Mouse (Mus musculus) forebrain, embryonic 12.5 days (tissue): ENCODE measurements around the gene Tex2. TPM values are rescaled to one million over a fixed set of nuclear protein-coding genes. Genes with fewer than 3 reads are reported as not detected.

Experiments used
- ATAC-seq: fragments of 200-750 bp; cut with Nextera tagmentation; 2 replicates; pipeline ENCODE4 v1.8.0; 2017; ENCODE audit warnings: moderate TSS enrichment; ENCODE audit not compliant: low FRiP score
- H3K27ac ChIP-seq: fragments of 300-500 bp; sonication (generic); 2 replicates; pipeline ENCODE4 v1.5.1; 2016; ENCODE audit warnings: mild to moderate bottlenecking
- H3K27me3 ChIP-seq: fragments of 300-500 bp; sonication (generic); 2 replicates; pipeline ENCODE4 v1.6.1; 2016; ENCODE audit warnings: mild to moderate bottlenecking
- H3K36me3 ChIP-seq: fragments of 300-500 bp; sonication (generic); replicated peaks from 2 replicates; pipeline ENCODE4 v1.6.1; 2016; ENCODE audit warnings: mild to moderate bottlenecking
- H3K4me1 ChIP-seq: fragments of 300-500 bp; sonication (generic); 2 replicates; pipeline ENCODE4 v1.6.1; 2016
- H3K4me2 ChIP-seq: fragments of 300-500 bp; sonication (generic); 2 replicates; pipeline ENCODE4 v1.6.1; 2016; ENCODE audit warnings: mild to moderate bottlenecking, moderate library complexity
- H3K4me3 ChIP-seq: fragments of 300-500 bp; sonication (generic); replicated peaks from 2 replicates; pipeline ENCODE4 v1.5.1; 2016; ENCODE audit warnings: mild to moderate bottlenecking
- H3K9ac ChIP-seq: fragments of 300-500 bp; sonication (generic); 2 replicates; pipeline ENCODE4 v1.6.1; 2016; ENCODE audit warnings: mild to moderate bottlenecking
- H3K9me3 ChIP-seq: fragments of 300-500 bp; sonication (generic); 2 replicates; pipeline ENCODE4 v1.6.1; 2016
- WGBS: fragments of 180-500 bp; shearing (Covaris S2); methylation state at CpG from one replicate; pipeline ENCODE4 v1.1.7; 2016; 5-methylcytosine and 5-hydroxymethylcytosine counted together
- polyA plus RNA-seq: library from polyadenylated mRNA; unstranded; fragments of >200 nt; fragmentation: Nextera tagmentation; extraction: Ambion mirVana; gene quantifications from 2 replicates; pipeline ENCODE4 v1.2.1, GENCODE M21; 2016

The Tex2 gene
- polyA plus RNA-seq, 1 experiment from 2014 or later: 10.7 TPM

GRCm38 (mm10) chr11:106529113-106529512 is 84.1 kb downstream of the Tex2 start:
- ATAC-seq: no peak
- H3K9ac ChIP-seq: no peak overlapping the region
- no peaks in the 10 kb centered on the region for H3K36me3 ChIP-seq
- H3K27ac ChIP-seq: no peak overlapping the region
- 83% methylated on average over 4 of the region's 4 CpGs for WGBS
- no peaks in the 10 kb centered on the region for H3K9me3 ChIP-seq
- H3K4me1 ChIP-seq: peaks cover 5% of the 10 kb centered on the region; the same call in 1 of the 2 replicates
- no peak overlapping the region for H3K4me3 ChIP-seq
- H3K27me3 ChIP-seq: peaks cover 5% of the 10 kb centered on the region; the same call in 1 of the 2 replicates
- H3K4me2 ChIP-seq: no peak overlapping the region

GRCm38 (mm10) chr11:106527926-106528325 is 85.3 kb downstream of the Tex2 start:
- Histone ChIP-seq H3K9me3 (no peaks in the 10 kb centered on the region), H3K4me1 (peaks cover 5% of the 10 kb centered on the region; the same call in 1 of the 2 replicates), H3K36me3 (no peaks in the 10 kb centered on the region), H3K27ac (no peak overlapping the region), H3K4me2 (no peak overlapping the region), H3K9ac (no peak overlapping the region), H3K4me3 (no peak overlapping the region), H3K27me3 (peaks cover 11% of the 10 kb centered on the region; the same call in 1 of the 2 replicates)
- no peak for ATAC-seq
- WGBS: 38% methylated on average over 1 of the region's 1 CpGs

- no peak overlapping the region for H3K27ac ChIP-seq
- no peaks in the 10 kb centered on the region for H3K9me3 ChIP-seq
- H3K4me3 ChIP-seq: no peak overlapping the region
- peaks cover 10% of the 10 kb centered on the region; the same call in 1 of the 2 replicates for H3K4me1 ChIP-seq
- no peak for ATAC-seq
- peaks cover 11% of the 10 kb centered on the region; the same call in 1 of the 2 replicates for H3K27me3 ChIP-seq
- H3K9ac ChIP-seq: no peak overlapping the region
- no peaks in the 10 kb centered on the region for H3K36me3 ChIP-seq
- 36% methylated on average over 10 of the region's 10 CpGs for WGBS
- H3K4me2 ChIP-seq: no peak overlapping the region
These were observed 85.9 kb downstream of the Tex2 start for GRCm38 (mm10) chr11:106527147-106527821.

- Histone ChIP-seq H3K9me3 (no peaks in the 10 kb centered on the region), H3K4me2 (no peak overlapping the region), H3K27me3 (peaks cover 11% of the 10 kb centered on the region; the same call in 1 of the 2 replicates), H3K27ac (no peak overlapping the region), H3K4me3 (no peak overlapping the region), H3K36me3 (no peaks in the 10 kb centered on the region), H3K9ac (no peak overlapping the region), H3K4me1 (peaks cover 46% of the 10 kb centered on the region)
- WGBS: 41% methylated on average over 3 of the region's 3 CpGs
- no peak for ATAC-seq
These were observed 90.7 kb downstream of the Tex2 start for GRCm38 (mm10) chr11:106522538-106522937.

- H3K4me1 ChIP-seq: peaks cover 41% of the 10 kb centered on the region
- no peaks in the 10 kb centered on the region for H3K36me3 ChIP-seq
- H3K4me2 ChIP-seq: 0 out of 2 replicates have a peak overlapping the region, but pooled peaks have one; percentile 1
- H3K9me3 ChIP-seq: no peaks in the 10 kb centered on the region
- no peak overlapping the region for H3K4me3 ChIP-seq
- no peak overlapping the region for H3K27ac ChIP-seq
- ATAC-seq: no peak
- H3K27me3 ChIP-seq: peaks cover 11% of the 10 kb centered on the region; the same call in 1 of the 2 replicates
- WGBS: 42% methylated on average over 4 of the region's 4 CpGs
- H3K9ac ChIP-seq: no peak overlapping the region
These were observed 91.6 kb downstream of the Tex2 start for GRCm38 (mm10) chr11:106521612-106522011.

- no peaks in the 10 kb centered on the region for H3K9me3 ChIP-seq
- no peak for ATAC-seq
- H3K36me3 ChIP-seq: no peaks in the 10 kb centered on the region
- H3K4me2 ChIP-seq: no peak overlapping the region
- WGBS: 13% methylated on average over 3 of the region's 3 CpGs
- peaks cover 41% of the 10 kb centered on the region for H3K4me1 ChIP-seq
- H3K4me3 ChIP-seq: no peak overlapping the region
- H3K27ac ChIP-seq: no peak overlapping the region
- no peak overlapping the region for H3K9ac ChIP-seq
- H3K27me3 ChIP-seq: peaks cover 11% of the 10 kb centered on the region; the same call in 1 of the 2 replicates
These were observed 92.8 kb downstream of the Tex2 start for GRCm38 (mm10) chr11:106520404-106520803.

GRCm38 (mm10) chr11:106519519-106519918 is 93.7 kb downstream of the Tex2 start:
- Histone ChIP-seq H3K9me3 (no peaks in the 10 kb centered on the region), H3K4me2 (no peak overlapping the region), H3K4me1 (peaks cover 44% of the 10 kb centered on the region), H3K9ac (no peak overlapping the region), H3K36me3 (no peaks in the 10 kb centered on the region), H3K27ac (no peak overlapping the region), H3K4me3 (no peak overlapping the region), H3K27me3 (peaks cover 7% of the 10 kb centered on the region; the same call in 1 of the 2 replicates)
- 41% methylated on average over 4 of the region's 4 CpGs for WGBS
- no peak for ATAC-seq

GRCm38 (mm10) chr11:106518391-106518790 is 94.8 kb downstream of the Tex2 start:
- no peak overlapping the region for H3K4me2 ChIP-seq
- H3K9ac ChIP-seq: no peak overlapping the region
- H3K9me3 ChIP-seq: no peaks in the 10 kb centered on the region
- 42% methylated on average over 4 of the region's 4 CpGs for WGBS
- ATAC-seq: no peak
- H3K36me3 ChIP-seq: no peaks in the 10 kb centered on the region
- peaks cover 44% of the 10 kb centered on the region for H3K4me1 ChIP-seq
- no peaks in the 10 kb centered on the region for H3K27me3 ChIP-seq
- H3K27ac ChIP-seq: no peak overlapping the region
- no peak overlapping the region for H3K4me3 ChIP-seq

- H3K27ac ChIP-seq: no peak overlapping the region
- H3K4me1 ChIP-seq: peaks cover 23% of the 10 kb centered on the region
- H3K27me3 ChIP-seq: no peaks in the 10 kb centered on the region
- H3K9ac ChIP-seq: no peak overlapping the region
- no peak for ATAC-seq
- H3K36me3 ChIP-seq: no peaks in the 10 kb centered on the region
- 79% methylated on average over 16 of the region's 16 CpGs for WGBS
- no peaks in the 10 kb centered on the region for H3K9me3 ChIP-seq
- no peak overlapping the region for H3K4me3 ChIP-seq
- no peak overlapping the region for H3K4me2 ChIP-seq
These were observed 98.0 kb downstream of the Tex2 start for GRCm38 (mm10) chr11:106515079-106515745.

- Histone ChIP-seq H3K9me3 (no peaks in the 10 kb centered on the region), H3K4me3 (no peak overlapping the region), H3K27me3 (no peaks in the 10 kb centered on the region), H3K4me1 (peaks cover 17% of the 10 kb centered on the region), H3K36me3 (0 out of 2 replicates have a peak, but pooled peaks cover under 1% of the 10 kb centered on the region), H3K4me2 (no peak overlapping the region), H3K27ac (no peak overlapping the region), H3K9ac (no peak overlapping the region)
- 48% methylated on average over 5 of the region's 5 CpGs for WGBS
- no peak for ATAC-seq
These were observed 98.8 kb downstream of the Tex2 start for GRCm38 (mm10) chr11:106514446-106514845.

DNA sequence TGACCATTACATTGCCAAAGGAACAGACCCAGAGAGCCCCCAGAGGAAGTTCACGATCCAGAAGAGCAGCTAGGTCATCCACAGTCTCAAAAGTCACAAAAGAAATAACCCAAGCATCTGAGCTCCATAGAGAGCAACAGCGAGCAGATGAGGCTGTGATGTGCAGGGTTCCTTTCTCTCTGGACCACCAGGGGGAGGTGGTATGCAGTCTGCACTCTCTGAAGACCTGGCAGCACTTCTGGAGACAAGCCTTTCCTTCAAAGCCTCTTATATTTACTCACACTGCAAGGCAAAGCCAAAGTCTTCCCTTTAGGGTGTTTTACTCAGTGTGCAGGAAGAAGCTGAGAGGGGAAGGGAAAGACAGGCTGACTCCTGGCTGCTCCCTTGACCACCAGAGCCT is 100.1 kb downstream of the Tex2 start:
- no peaks in the 10 kb centered on the region for H3K9me3 ChIP-seq
- H3K36me3 ChIP-seq: peaks cover 13% of the 10 kb centered on the region
- no peak overlapping the region for H3K4me3 ChIP-seq
- peaks cover 5% of the 10 kb centered on the region; the same call in 1 of the 2 replicates for H3K4me1 ChIP-seq
- H3K9ac ChIP-seq: no peak overlapping the region
- 44% methylated on average over 2 of the region's 2 CpGs for WGBS
- no peak overlapping the region for H3K27ac ChIP-seq
- no peaks in the 10 kb centered on the region for H3K27me3 ChIP-seq
- ATAC-seq: no peak
- H3K4me2 ChIP-seq: no peak overlapping the region

- no peak overlapping the region for H3K27ac ChIP-seq
- no peak for ATAC-seq
- no peak overlapping the region for H3K4me2 ChIP-seq
- no peak overlapping the region for H3K9ac ChIP-seq
- WGBS: 91% methylated on average over 7 of the region's 7 CpGs
- peaks cover 2% of the 10 kb centered on the region; the same call in 1 of the 2 replicates for H3K4me1 ChIP-seq
- H3K9me3 ChIP-seq: no peaks in the 10 kb centered on the region
- H3K4me3 ChIP-seq: no peak overlapping the region
- H3K36me3 ChIP-seq: peaks cover 15% of the 10 kb centered on the region
- no peaks in the 10 kb centered on the region for H3K27me3 ChIP-seq
These were observed 101.2 kb downstream of the Tex2 start for GRCm38 (mm10) chr11:106512006-106512390.
